Mouse (Mus musculus) right cerebral cortex, adult 18-20 months (tissue): ENCODE measurements around the gene Btn1a1.

Experiments
- DNase-seq: peaks from one replicate; pipeline ENCODE4 v3.0.0; 2022; ENCODE audit warnings: mixed read lengths

Gene Btn1a1

GRCm38 (mm10) chr13:23483153-23483552 is 17.5 kb upstream of the Btn1a1 start:
- no peak for DNase-seq

GRCm38 (mm10) chr13:23475658-23476057 is 10.0 kb upstream of the Btn1a1 start:
- no peak for DNase-seq

GRCm38 (mm10) chr13:23466911-23467310 is 1.2 kb upstream of the Btn1a1 start:
- peak; percentile 72 for DNase-seq

GRCm38 (mm10) chr13:23466306-23466705 is 605 bp upstream of the Btn1a1 start:
- no peak for DNase-seq

DNA sequence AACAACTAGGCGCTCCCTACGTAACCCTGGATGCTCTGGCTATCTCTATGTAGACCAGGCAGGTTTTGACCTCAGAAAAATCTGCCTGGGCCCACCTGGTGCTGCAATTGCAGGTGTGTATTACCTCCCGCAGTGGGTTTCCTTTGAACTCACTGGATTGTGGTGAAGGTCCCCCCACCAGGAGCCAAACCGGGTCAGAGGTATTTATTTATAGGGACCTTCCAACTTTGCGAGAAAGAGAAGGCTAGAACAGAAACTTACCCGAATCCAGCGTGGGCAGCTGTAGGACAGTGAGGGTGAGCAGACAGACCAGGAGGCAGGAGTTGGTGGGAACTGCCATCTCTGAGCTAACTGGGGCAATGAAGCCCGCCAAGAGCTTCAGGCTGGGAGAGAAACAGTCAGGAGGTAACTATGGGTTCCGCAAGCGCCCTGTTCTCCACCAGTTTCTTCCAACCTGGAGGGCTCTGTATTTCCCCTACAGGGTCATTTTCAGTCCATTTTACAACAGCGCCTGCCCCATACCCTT is 797 bp downstream of the Btn1a1 start:
- no peak for DNase-seq

GRCm38 (mm10) chr13:23464224-23464637 is 1.5 kb downstream of the Btn1a1 start:
- no peak for DNase-seq

DNA sequence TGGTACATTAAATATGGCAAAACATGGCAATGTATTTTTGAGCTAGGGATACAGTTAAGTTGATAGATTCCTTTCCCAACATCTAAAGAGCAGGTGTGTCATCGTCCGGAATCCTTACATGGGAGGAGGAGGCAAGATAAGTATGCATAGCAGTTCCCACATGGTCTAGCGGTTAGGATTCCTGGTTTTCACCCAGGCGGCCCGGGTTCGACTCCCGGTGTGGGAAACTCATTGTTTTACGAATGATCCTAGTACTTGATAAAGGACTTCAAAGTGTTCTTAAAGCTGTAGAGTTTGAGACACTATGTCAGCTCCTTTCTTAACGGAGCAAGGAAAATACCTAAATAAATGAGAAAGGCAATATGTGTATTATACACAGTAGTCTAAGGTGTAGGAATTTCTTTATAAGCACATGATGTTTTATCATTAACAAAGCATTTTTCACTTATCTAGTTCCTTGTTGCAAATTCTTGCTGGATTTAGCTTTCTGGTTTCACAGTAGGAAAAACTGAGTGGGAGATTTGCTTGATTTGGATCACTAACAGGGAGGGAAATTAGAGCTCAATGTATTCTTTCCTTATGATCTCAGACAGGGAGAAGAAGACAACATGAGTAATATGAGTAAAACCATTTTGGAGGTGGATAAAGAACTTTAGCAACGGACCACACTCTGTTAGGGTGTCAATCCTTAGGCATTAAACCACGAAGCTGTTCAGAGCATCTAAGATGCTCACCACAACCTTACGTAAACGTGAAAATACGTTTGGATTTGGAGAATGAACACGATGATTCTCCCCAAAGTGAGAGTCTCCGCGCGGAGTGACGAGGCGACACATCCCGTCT is 2.1 kb downstream of the Btn1a1 start:
- DNase-seq, result peak; percentile 86

DNA sequence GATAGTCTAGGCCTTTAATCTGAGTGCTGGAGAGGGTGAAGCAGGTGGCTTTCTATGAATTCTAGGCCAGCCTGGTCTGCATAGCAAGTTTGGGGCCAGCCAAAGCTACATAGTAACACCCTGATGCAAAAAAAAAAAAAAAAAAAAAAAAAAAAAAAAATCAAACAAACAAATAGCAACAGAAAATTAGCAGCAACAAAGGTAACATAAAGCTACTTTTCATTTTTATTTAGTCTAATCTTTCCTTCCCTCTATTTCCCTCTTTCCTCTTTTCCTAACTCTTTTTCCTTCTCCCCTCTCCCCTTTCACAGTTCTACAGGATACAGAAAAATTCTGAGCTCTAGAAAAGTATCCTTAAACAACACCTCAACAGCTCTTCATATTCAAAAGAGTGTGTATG is 3.0 kb downstream of the Btn1a1 start:
- DNase-seq, result no peak

DNA sequence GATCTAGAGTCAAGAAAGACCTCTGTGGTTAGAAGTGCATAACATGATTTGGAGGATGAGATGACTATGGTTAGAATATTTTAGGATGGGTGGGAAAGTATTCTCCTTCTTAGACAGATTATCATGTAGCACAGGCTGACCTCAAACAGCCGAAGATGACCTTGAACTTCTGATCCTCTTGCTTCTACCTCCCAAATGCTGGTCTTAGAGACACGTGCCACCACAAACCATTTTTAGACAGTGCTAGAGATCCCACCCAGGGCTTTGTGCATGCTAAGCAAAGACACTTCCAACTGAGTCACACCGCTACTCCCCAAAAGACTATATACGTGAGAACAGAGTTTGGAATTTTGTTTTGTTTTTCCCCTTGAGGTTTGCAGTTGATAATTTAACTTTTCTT is 3.6 kb downstream of the Btn1a1 start:
- DNase-seq, result no peak

DNA sequence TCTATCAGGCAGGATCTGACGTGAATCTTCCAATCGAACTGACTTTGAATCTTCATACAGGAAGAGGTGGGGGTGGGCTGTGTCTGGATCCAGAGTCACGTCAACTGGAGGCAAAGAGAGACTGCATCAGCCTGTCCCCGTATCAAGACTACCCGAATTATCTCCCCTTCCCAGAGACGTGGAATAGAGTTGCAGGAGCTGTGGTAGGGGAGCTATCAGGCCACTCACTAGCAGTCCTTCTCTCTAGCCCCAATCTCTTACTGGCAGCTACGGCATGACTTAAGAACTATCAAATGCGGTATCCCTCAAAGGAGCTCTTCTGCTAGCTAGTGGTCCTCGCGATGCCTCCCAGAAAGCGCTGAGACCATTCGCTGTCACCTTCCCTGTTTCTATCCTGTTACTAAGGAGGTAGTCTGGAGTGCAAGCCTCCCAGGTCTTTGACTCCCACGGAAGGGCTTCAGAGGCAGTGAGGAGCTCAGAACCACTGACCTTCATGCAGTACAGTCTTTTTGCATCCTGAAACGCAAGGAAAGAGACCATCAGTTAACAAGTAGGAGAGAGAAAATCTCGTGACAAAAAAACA is 6.3 kb downstream of the Btn1a1 start:
- no peak for DNase-seq

DNA sequence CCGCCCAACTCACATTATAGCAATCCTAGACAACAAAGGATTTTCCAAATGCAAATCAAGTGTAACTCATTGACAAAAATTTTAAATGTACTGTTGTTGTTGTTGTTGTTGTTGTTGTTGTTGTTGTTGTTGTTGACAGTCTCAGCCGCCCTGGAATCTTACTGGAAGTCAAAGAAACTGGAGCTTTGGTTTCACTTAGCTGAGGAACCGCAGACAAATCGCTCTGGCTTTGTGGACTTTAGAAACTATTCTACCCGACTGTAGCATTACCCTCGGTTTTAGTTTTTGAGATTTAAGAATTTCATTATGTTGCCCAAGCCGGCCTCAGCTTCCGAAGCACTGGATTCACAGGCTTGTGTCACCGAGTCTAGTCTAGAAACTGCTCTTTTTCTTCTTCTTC is 11.8 kb downstream of the Btn1a1 start:
- DNase-seq, result no peak

GRCm38 (mm10) chr13:23453362-23453862 is 12.3 kb downstream of the Btn1a1 start:
- peak; percentile 81 for DNase-seq

GRCm38 (mm10) chr13:23450398-23450797 is 15.3 kb downstream of the Btn1a1 start:
- peak; percentile 91 for DNase-seq

- peak; percentile 70 for DNase-seq
Observed at GRCm38 (mm10) chr13:23449235-23450095, 16.2 kb downstream of the Btn1a1 start.

DNA sequence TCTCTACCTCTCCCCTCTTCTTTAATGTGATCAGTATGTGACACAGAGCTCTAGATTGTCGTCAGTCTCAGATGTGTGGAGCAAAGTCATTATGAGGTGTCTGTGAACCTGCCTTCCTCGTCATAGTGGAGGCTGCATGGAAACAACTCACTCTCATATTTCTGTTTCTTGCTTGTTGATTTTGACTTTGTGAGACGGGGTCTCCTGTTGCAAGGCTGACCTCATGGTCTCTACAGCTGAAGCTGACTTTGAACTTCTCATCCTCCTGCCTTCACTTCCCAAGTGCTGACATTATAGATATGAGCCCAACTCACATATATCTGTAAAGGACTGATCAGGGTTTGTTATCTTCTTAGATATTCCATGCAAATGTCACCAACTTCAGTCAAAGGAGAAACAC is 16.9 kb downstream of the Btn1a1 start:
- DNase-seq, result no peak

- peak; percentile 87 for DNase-seq
Observed at GRCm38 (mm10) chr13:23446498-23446952, 19.2 kb downstream of the Btn1a1 start.

- DNase-seq, result peak; percentile 87
Observed at GRCm38 (mm10) chr13:23445561-23446320, 20.0 kb downstream of the Btn1a1 start.

- no peak for DNase-seq
Observed at GRCm38 (mm10) chr13:23445156-23445555, 20.5 kb downstream of the Btn1a1 start.

GRCm38 (mm10) chr13:23444451-23444850 is 21.2 kb downstream of the Btn1a1 start:
- DNase-seq, result no peak

GRCm38 (mm10) chr13:23439901-23440300 is 25.8 kb downstream of the Btn1a1 start:
- no peak for DNase-seq

DNA sequence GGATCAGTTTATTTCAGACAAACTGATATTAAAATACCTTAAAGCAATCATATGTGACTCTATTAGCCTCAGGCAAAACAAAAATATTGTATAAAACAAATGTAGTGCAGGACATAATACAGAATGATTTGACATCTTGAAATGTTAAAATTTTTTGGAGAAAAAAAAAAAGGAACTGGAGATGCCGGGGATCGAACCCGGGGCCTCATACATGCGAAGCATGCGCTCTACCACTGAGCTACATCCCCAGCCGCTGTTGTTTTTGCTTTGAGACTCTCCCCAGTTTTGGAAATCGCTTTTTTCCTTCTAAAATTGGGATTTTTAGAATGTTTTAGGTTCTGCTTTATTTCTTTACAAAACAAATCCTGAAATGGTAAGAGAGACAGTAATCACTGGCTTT is 27.2 kb downstream of the Btn1a1 start:
- no peak for DNase-seq

- peak; percentile 90 for DNase-seq
Observed at GRCm38 (mm10) chr13:23437908-23438307, 27.8 kb downstream of the Btn1a1 start.
